15 mouse cellular contexts compared by ENCODE assay signal in the genomic region with DNA sequence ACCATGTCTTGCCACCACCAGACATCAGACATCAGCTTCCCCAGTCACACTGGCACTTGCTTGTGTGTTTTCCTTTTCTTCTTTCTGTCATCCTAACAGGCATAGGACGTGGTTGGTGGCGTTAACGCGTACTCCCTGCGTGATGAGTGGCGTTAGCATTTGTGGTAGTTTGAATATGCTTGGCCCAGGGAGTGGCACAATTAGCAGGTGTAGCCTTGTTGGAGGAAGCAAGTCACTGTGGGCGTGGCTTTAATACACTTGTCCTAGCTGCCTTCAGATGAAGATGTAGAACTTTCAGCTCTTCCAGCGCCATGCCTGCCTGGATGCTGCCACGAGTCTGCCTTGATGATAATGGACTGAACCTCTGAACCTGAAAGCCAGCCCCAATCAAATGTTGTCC. TPM values are rescaled to one million over a fixed set of nuclear protein-coding genes. Genes with fewer than 3 reads are reported as not detected.
A peak's percentile ranks its signal among the peaks of the same experiment; 100 is the strongest.
DNase-seq lines count a peak whose midpoint lies in the region.
"Had no signal": no experiment of that assay in that cellular context is flagged by ENCODE, and none has a peak within 500 bp of the region (broad histone marks: within the 10 kb centered on the region; RNA-seq: fewer than 3 reads in every experiment).

No protein-coding gene starts in this region.

- DNase-seq in heart, adult 11 months, result peak; percentile 76
- no peak for DNase-seq in heart, adult 9 months (ENCODE audit: low spot score in 2 of 2)
- DNase-seq in ES-CJ7 (ENCODE audit: low read depth, low spot score) (peak; percentile 42), ZHBTc4 (ENCODE audit: low read depth, low spot score) (peak; percentile 64)
- no peak for DNase-seq in adrenal gland, adult 8-10 months
- DNase-seq: adrenal gland, adult 2 months; adrenal gland, postnatal 14 days; adrenal gland, postnatal 36 days; B cell, adult 2 months; cerebellum, adult 11-12 months; cerebellum, adult 2 months; cerebellum, adult 9-10 months; cerebellum, postnatal 10 days; cerebellum, postnatal 25 days; forebrain, postnatal 0 days had no signal

RNA-seq across cellular contexts. Expression of a gene that starts 32.5 kb away (rescaled TPM):
- total RNA-seq in adrenal gland, adult 8-10 months (2022), result 100 to 1,000 TPM; 102 to 154 (median 134) TPM

Comparison
In these comparisons a context has a peak if more than half of its experiments do, and no peak if none do; other contexts are left out.
1. DNase-seq: peak in heart, adult 11 months (single experiment), ES-CJ7 (single experiment) and ZHBTc4 (single experiment); none in heart, adult 9 months (0 of 2) and adrenal gland, adult 8-10 months (single experiment).